Mouse (Mus musculus) small intestine, adult 2 months (tissue): ENCODE measurements around the gene Lct. TPM values are rescaled to one million over a fixed set of nuclear protein-coding genes. Genes with fewer than 3 reads are reported as not detected.

Experiments
- H3K27ac ChIP-seq: fragments of 200-500 bp; 2 replicates; pipeline ENCODE4 v1.5.1; 2012; ENCODE audit warnings: low read depth, low read length, control low read depth, inconsistent platforms; ENCODE audit not compliant: insufficient read depth
- H3K27me3 ChIP-seq: fragments of 200-500 bp; 2 replicates; pipeline ENCODE4 v1.6.1; 2012; ENCODE audit warnings: mild to moderate bottlenecking, moderate library complexity, low read length, inconsistent platforms; ENCODE audit not compliant: control insufficient read depth, insufficient read depth
- H3K36me3 ChIP-seq: fragments of 200-500 bp; 2 replicates; pipeline ENCODE4 v1.6.1; 2012; ENCODE audit warnings: mild to moderate bottlenecking, low read length, control low read depth, inconsistent platforms; ENCODE audit not compliant: control insufficient read depth, insufficient read depth
- H3K4me1 ChIP-seq: fragments of 200-500 bp; 2 replicates; pipeline ENCODE4 v1.6.1; 2012; ENCODE audit warnings: low read length, inconsistent platforms, mixed read lengths; ENCODE audit not compliant: control insufficient read depth, insufficient read depth, insufficient read length
- H3K4me3 ChIP-seq: fragments of 200-500 bp; 2 replicates; pipeline ENCODE4 v1.5.1; 2012; ENCODE audit warnings: low read depth, mild to moderate bottlenecking, control low read depth, inconsistent platforms, low read length, moderate library complexity
- CTCF ChIP-seq: fragments of 200-500 bp; IDR thresholded peaks from 2 replicates; pipeline ENCODE4 v1.5.1; 2012; ENCODE audit warnings: low read depth, mild to moderate bottlenecking, control low read depth, inconsistent platforms, low read length, moderate library complexity, mixed read lengths; ENCODE audit not compliant: insufficient replicate concordance, insufficient read length; ENCODE audit errors: extremely low read depth
- POLR2A ChIP-seq: fragments of 200-500 bp; IDR thresholded peaks from 2 replicates; pipeline ENCODE4 v1.6.1; 2012; ENCODE audit warnings: low read depth, mild to moderate bottlenecking, control low read depth, inconsistent platforms, low read length, moderate library complexity
- WGBS: fragments of 180-500 bp; shearing (Covaris S2); methylation state at CpG from one replicate; pipeline ENCODE4 v1.1.7; 2018; 5-methylcytosine and 5-hydroxymethylcytosine counted together
- polyA plus RNA-seq: library from polyadenylated mRNA; depleted of rRNA; stranded (reverse); fragments of >200 nt; gene quantifications from 2 replicates; pipeline ENCODE4 v1.2.3, GENCODE M21; 2012; rRNA removed

Lct gene
- polyA plus RNA-seq, 1 experiment, result 416 TPM

DNA sequence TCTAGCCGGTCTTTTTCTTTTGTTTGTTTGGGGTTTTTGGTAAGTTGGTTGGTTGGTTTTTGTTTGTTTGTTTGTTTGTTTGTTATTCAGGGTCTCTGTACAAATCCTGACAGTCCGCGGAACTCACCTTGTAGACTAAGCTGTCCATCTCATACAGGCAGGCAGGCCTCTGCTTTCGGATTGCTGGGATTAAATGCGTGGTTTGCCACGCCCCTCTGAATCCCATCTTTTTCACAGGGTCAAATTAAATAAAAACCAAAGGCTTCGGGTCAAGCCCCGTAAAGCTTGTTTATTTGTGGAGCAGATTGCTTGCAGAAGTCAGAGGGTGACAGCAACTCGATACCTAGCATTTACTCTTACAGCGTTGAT lies 84.5 kb downstream of the Lct start, which contains the start of gene Ubxn4:
Ubxn4 (plus strand) TSS at position 338 of the 369 bp plus-strand sequence.
- no peak for TF ChIP-seq CTCF
- TF ChIP-seq POLR2A, result no peak
- peak within 1 kb of the TSS; percentile 87 for H3K27ac ChIP-seq
- H3K36me3 ChIP-seq, result peaks cover 1% of the 10 kb centered on the region; the same call in 1 of the 2 replicates
- H3K4me1 ChIP-seq, result no peaks in the 10 kb centered on the region
- WGBS, result 7% methylated on average over 10 of the region's 10 CpGs
- no peaks in the 10 kb centered on the region for H3K27me3 ChIP-seq
- H3K4me3 ChIP-seq, result peak within 1 kb of the TSS; percentile 86

DNA sequence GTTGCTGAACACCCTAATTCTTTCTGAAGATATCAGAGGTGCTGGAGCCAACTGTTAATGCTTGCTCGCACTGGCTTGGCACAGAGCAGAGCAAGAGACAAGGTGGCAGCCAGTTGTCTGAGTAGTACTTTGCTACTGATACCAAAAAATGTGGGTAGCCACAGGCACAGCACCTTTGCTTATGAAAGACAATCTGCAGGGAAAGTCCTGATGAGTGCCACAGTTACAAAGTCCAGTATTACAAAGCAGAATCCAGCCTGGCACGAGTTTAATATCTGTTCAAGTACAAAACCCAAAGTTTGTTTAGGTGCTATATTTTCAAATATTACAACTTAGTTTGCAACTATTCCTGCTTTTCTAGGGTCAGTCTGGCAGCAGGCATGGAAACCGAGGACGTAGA lies 92.9 kb downstream of the Lct start:
- no peaks in the 10 kb centered on the region for H3K4me1 ChIP-seq
- H3K4me3 ChIP-seq, result no peak overlapping the region
- H3K27ac ChIP-seq, result no peak overlapping the region
- H3K36me3 ChIP-seq, result peaks cover 29% of the 10 kb centered on the region
- TF ChIP-seq CTCF (no peak), POLR2A (no peak)
- H3K27me3 ChIP-seq, result no peaks in the 10 kb centered on the region
- 86% methylated on average over 4 of the region's 4 CpGs for WGBS

Other genes starting within 250 kb of the Lct start
- gene Zranb3, start 225.3 kb downstream of the Lct start, polyA plus RNA-seq, result 0.39 and 0.56 TPM in 2 replicates
- 27.7 and 39.6 TPM in 2 replicates for gene R3hdm1, start 225.0 kb downstream of the Lct start, polyA plus RNA-seq
- gene Ubxn4, start 84.4 kb downstream of the Lct start, polyA plus RNA-seq, result 10.5 and 14.8 TPM in 2 replicates
- gene Mcm6, start 31.3 kb upstream of the Lct start, polyA plus RNA-seq, result 4.2 and 7.3 TPM in 2 replicates
- gene Dars, start 89.0 kb upstream of the Lct start, polyA plus RNA-seq, result 1.3 and 2.3 TPM in 2 replicates